Comparison of ENCODE assay signal across 18 mouse cellular contexts in genomic region chr4:155294381-155294780, GRCm38 (mm10). TPM values are rescaled to one million over a fixed set of nuclear protein-coding genes. Genes with fewer than 3 reads are reported as not detected.
A peak's percentile ranks its signal among the peaks of the same experiment; 100 is the strongest.
DNase-seq lines count a peak whose midpoint lies in the region; ATAC-seq and TF ChIP-seq lines count a peak whose summit lies in the region.
"Had no signal": no experiment of that assay in that cellular context is flagged by ENCODE, and none has a peak within 500 bp of the region (broad histone marks: within the 10 kb centered on the region; RNA-seq: fewer than 3 reads in every experiment).

No protein-coding gene starts in this region.

- no peak for ATAC-seq in limb, embryonic 13.5 days (ENCODE audit: low FRiP score, low read depth)
- ATAC-seq: hindbrain, embryonic 16.5 days had no signal

- no peaks in the 10 kb centered on the region for H3K27me3 ChIP-seq in cerebellum, adult 2 months (ENCODE audit: control insufficient read depth, insufficient read depth, low read length)
- no peaks in the 10 kb centered on the region for H3K27me3 ChIP-seq in limb, embryonic 13.5 days
- H3K27me3 ChIP-seq: heart, embryonic 15.5 days; midbrain, embryonic 12.5 days; neural tube, embryonic 12.5 days had no signal

- peaks cover 84% of the 10 kb centered on the region for H3K4me1 ChIP-seq in cerebellum, adult 2 months (ENCODE audit: control insufficient read depth, insufficient read depth, low read length)
- peaks cover 5% of the 10 kb centered on the region for H3K4me1 ChIP-seq in cortical plate, adult 2 months (ENCODE audit: control insufficient read depth, insufficient read depth, low read length)
- peaks cover 20% of the 10 kb centered on the region; the same call in 1 of the 2 replicates for H3K4me1 ChIP-seq in limb, embryonic 13.5 days
- H3K4me1 ChIP-seq: heart, embryonic 15.5 days; midbrain, embryonic 12.5 days; neural tube, embryonic 12.5 days had no signal

- H3K36me3 ChIP-seq in limb, embryonic 13.5 days, result no peaks in the 10 kb centered on the region
- H3K36me3 ChIP-seq: heart, embryonic 15.5 days; midbrain, embryonic 12.5 days had no signal

- WGBS in cerebellum, adult 2 months, result 33% methylated on average over 14 of the region's 14 CpGs
- WGBS in limb, embryonic 13.5 days, result 81% methylated on average over 14 of the region's 14 CpGs

- intact Hi-C loops in gastrocnemius, adult 2 months (cut with DNase I), result no loop called here
- intact Hi-C loops in gastrocnemius, postnatal 36 days (cut with DNase I), result no loop called here

- TF ChIP-seq CTCF in cerebellum, adult 2 months (IDR thresholded peaks at IDR 0.05; ENCODE audit: borderline replicate concordance, insufficient read depth, low read depth, low read length), result no peak
- peak; percentile 31 for TF ChIP-seq CTCF in gastrocnemius, adult 2 months (IDR thresholded peaks at IDR 0.05)
- no peak for TF ChIP-seq CTCF in cortical plate, adult 2 months (IDR thresholded peaks at IDR 0.05; ENCODE audit: extremely low read depth, insufficient read depth, low read length)

- no peak overlapping the region for H3K9ac ChIP-seq in limb, embryonic 13.5 days
- H3K9ac ChIP-seq: heart, embryonic 15.5 days; midbrain, embryonic 12.5 days; neural tube, embryonic 12.5 days had no signal

- H3K4me2 ChIP-seq in limb, embryonic 13.5 days (replicated peaks), result no peak overlapping the region
- H3K4me2 ChIP-seq: heart, embryonic 15.5 days; midbrain, embryonic 12.5 days; neural tube, embryonic 12.5 days had no signal

- DNase-seq in cerebellum, adult 2 months, result peak; percentile 62 to 64
- DNase-seq in cerebellum, postnatal 4 days (ENCODE audit: low spot score in 2 of 2), result no peak
- peak; percentile 72 for DNase-seq in gastrocnemius, adult 2 months
- no peak for DNase-seq in gastrocnemius, postnatal 36 days
- DNase-seq in urinary bladder, adult 2 months (ENCODE audit: low spot score), result no peak
- no peak for DNase-seq in frontal cortex, postnatal 25 days (ENCODE audit: low spot score in 2 of 2)
- DNase-seq: kidney, adult 11 months; liver; lung, postnatal 10 days; right cerebral cortex, postnatal 4 days had no signal

- TF ChIP-seq POLR2A in cerebellum, adult 2 months (IDR thresholded peaks at IDR 0.05; ENCODE audit: borderline replicate concordance, insufficient read depth, low read length), result no peak
- TF ChIP-seq POLR2A in cortical plate, adult 2 months (IDR thresholded peaks at IDR 0.05; ENCODE audit: extremely low read depth, insufficient read depth, low read length), result no peak

- no peaks in the 10 kb centered on the region for H3K9me3 ChIP-seq in limb, embryonic 13.5 days
- H3K9me3 ChIP-seq: heart, embryonic 15.5 days; midbrain, embryonic 12.5 days; neural tube, embryonic 12.5 days had no signal

- H3K27ac ChIP-seq in cerebellum, adult 2 months (ENCODE audit: insufficient read depth, low read length), result peak overlapping the region; percentile 77
- H3K27ac ChIP-seq in gastrocnemius, adult 2 months, result peak overlapping the region; percentile 57; the same call in 1 of the 2 replicates
- peak overlapping the region; percentile 11; the same call in 1 of the 2 replicates for H3K27ac ChIP-seq in cortical plate, adult 2 months (ENCODE audit: insufficient read depth, low read length)
- H3K27ac ChIP-seq in limb, embryonic 13.5 days, result 0 out of 2 replicates have a peak overlapping the region, but pooled peaks have one; percentile 10
- H3K27ac ChIP-seq: heart, embryonic 15.5 days; midbrain, embryonic 12.5 days; neural tube, embryonic 12.5 days; stomach, postnatal 0 days had no signal

- no peak overlapping the region for H3K4me3 ChIP-seq in cerebellum, adult 2 months (replicated peaks; ENCODE audit: insufficient read depth, low read depth, low read length)
- H3K4me3 ChIP-seq in gastrocnemius, adult 2 months, result no peak overlapping the region
- H3K4me3 ChIP-seq in cortical plate, adult 2 months (ENCODE audit: insufficient read depth, low read length), result no peak overlapping the region
- H3K4me3 ChIP-seq in limb, embryonic 13.5 days, result no peak overlapping the region
- H3K4me3 ChIP-seq: erythroblast, embryonic 14.5 days; heart, embryonic 15.5 days; midbrain, embryonic 12.5 days; neural tube, embryonic 12.5 days had no signal

RNA-seq across cellular contexts. Expression of gene Faap20, which starts 44.8 kb away (rescaled TPM):
- 94.5 and 109 TPM in 2 replicates for polyA plus RNA-seq in cerebellum, adult 2 months (2012; rRNA removed)
- 1 to 10 TPM; 4.6 to 6.1 TPM for total RNA-seq in gastrocnemius, adult 2 months (2021)
- 1 to 10 TPM; 3.1 to 4.7 TPM for total RNA-seq in gastrocnemius, postnatal 36 days (2021)
- 36.5 and 37.5 TPM in 2 replicates for polyA plus RNA-seq in cortical plate, adult 2 months (2012; rRNA removed)
- polyA plus RNA-seq in limb, embryonic 13.5 days (2015; fragmentation: Nextera tagmentation; extraction: Ambion mirVana), result 92.1 and 97.8 TPM in 2 replicates
- 47.5 and 51.8 TPM in 2 replicates for polyA plus RNA-seq in urinary bladder, adult 2 months (2012; rRNA removed)

Comparison
In these comparisons a context has a peak if more than half of its experiments do, and no peak if none do; other contexts are left out.
1. DNase-seq: peak in cerebellum, adult 2 months (2 of 2) and gastrocnemius, adult 2 months (single experiment); none in cerebellum, postnatal 4 days (0 of 2), gastrocnemius, postnatal 36 days (0 of 2), urinary bladder, adult 2 months (single experiment) and frontal cortex, postnatal 25 days (0 of 2).
2. H3K27ac ChIP-seq: peak in every context shown above with its lines; median percentile 77 in cerebellum, adult 2 months; 57 in gastrocnemius, adult 2 months; 11 in cortical plate, adult 2 months; 10 in limb, embryonic 13.5 days.